14 mouse cellular contexts compared by ENCODE assay signal in the genomic region with DNA sequence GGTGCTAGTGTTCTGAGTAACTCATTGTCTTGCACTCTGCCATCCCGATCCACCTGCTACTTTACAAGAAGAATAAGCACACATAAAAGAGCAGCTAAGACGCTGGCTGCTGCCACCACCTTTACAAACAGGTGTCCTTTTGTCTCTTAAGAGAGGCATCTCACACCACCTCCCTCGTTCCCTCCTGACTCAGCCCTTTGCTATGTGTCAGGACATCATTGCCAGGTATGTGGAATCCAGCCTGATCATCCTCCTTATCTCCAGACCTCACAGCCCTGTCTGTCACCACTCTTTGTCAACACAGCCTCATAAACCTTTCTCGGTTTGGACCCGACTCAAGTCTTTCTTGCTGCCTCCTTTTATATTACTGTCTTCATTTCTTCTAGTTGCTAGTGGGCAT. TPM values are rescaled to one million over a fixed set of nuclear protein-coding genes. Genes with fewer than 3 reads are reported as not detected.
DNase-seq lines count a peak whose midpoint lies in the region.
"Had no signal": no experiment of that assay in that cellular context is flagged by ENCODE, and none has a peak within 500 bp of the region (broad histone marks: within the 10 kb centered on the region; RNA-seq: fewer than 3 reads in every experiment).

No protein-coding gene starts in this region.

- peak; percentile 55 for DNase-seq in heart, adult 11 months
- no peak for DNase-seq in heart, postnatal 14 days
- DNase-seq: adrenal gland, adult 2 months; adrenal gland, adult 8-10 months; adrenal gland, postnatal 10 days; adrenal gland, postnatal 14 days; adrenal gland, postnatal 25 days; adrenal gland, postnatal 36 days; B cell, adult 2 months; cerebellum, adult 11 months; cerebellum, adult 11-12 months; cerebellum, adult 18-20 months; cerebellum, adult 2 months had no signal

- intact Hi-C loops in heart, postnatal 14 days (cut with DNase I): no loop called here

RNA-seq across cellular contexts. Expression of a gene that starts 29.7 kb away (rescaled TPM):
- 1 to 10 TPM; 2.9 to 3.4 TPM for total RNA-seq in heart, postnatal 14 days (2021)
- total RNA-seq: MEL had no signal
